Mouse (Mus musculus) Patski (cell line): ENCODE measurements around the gene Tbc1d8b. TPM values are rescaled to one million over a fixed set of nuclear protein-coding genes. Genes with fewer than 3 reads are reported as not detected.
A peak's percentile ranks its signal among the peaks of the same experiment; 100 is the strongest.
"Not testable (repeated sequence)": the region's sequence is repeated elsewhere in the genome, so short reads cannot be mapped to it uniquely, and the experiment has no call there.

ENCODE experiments used
- ATAC-seq: fragments of 100-300 bp; one replicate; pipeline ENCODE4 v1.8.0; 2021
- CTCF ChIA-PET: fragments of 350-600 bp; sonication (Branson Sonifier 250); formaldehyde crosslinking; loops from one replicate; lab custom pipeline; 2022; ENCODE audit warnings: inconsistent platforms; lab: Charles Lee
- POLR2A ChIA-PET: fragments of 350-600 bp; sonication (Branson Sonifier 250); formaldehyde crosslinking; loops from one replicate; lab custom pipeline; 2022; ENCODE audit warnings: antibody characterized with exemption, inconsistent platforms; lab: Charles Lee
- DNase-seq: peaks from one replicate; pipeline ENCODE4 v3.0.0-alpha.2; 2011; ENCODE audit warnings: low read depth, low spot score
- H3K27me3 ChIP-seq: fragments of 371-371 bp; one replicate; pipeline ENCODE4 v1.5.1; 2021
- CTCF ChIP-seq: fragments of 100-300 bp; IDR thresholded peaks from one replicate; pipeline ENCODE4 v1.5.1; 2021
- in situ Hi-C: fragments of 300-500 bp; cut with MboI; formaldehyde crosslinking; loops from 3 replicates; pipeline ENCODE4 v1.11.1; 2018; ENCODE audit warnings: low pct_unique_long_range_greater_than_20kb, mixed read lengths
- polyA plus RNA-seq: library from polyadenylated mRNA; unstranded; gene quantifications from one replicate; pipeline ENCODE4 v1.2.3, GENCODE M21; 2021

Gene Tbc1d8b
- polyA plus RNA-seq, 1 experiment from 2014 or later, result 14.0 TPM

DNA sequence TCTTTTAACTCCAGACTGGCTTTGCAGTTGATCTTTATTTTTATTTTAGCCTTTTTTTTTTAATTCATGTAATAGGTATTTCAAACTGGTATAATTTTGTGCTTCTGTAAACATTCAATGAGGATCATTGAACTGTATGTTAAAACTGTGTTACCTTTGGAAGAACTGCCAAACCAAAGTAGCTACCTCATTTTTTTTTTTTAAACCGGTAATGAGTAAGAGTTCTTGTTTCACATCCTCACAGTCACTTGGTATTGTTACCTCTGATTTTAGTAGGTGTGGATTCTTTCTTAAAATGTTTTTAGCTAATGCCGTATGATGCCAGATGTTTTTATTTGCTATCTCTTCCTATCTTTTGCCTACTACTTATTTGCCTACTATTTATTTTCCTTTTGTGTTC, 37.6 kb downstream of the Tbc1d8b start:
- ChIA-PET CTCF (no interaction called here), POLR2A (no interaction called here)
- in situ Hi-C loops, result no loop called here
- peaks cover 52% of the 10 kb centered on the region for H3K27me3 ChIP-seq
- TF ChIP-seq CTCF, result no peak
- no peak for DNase-seq
- no peak for ATAC-seq

DNA sequence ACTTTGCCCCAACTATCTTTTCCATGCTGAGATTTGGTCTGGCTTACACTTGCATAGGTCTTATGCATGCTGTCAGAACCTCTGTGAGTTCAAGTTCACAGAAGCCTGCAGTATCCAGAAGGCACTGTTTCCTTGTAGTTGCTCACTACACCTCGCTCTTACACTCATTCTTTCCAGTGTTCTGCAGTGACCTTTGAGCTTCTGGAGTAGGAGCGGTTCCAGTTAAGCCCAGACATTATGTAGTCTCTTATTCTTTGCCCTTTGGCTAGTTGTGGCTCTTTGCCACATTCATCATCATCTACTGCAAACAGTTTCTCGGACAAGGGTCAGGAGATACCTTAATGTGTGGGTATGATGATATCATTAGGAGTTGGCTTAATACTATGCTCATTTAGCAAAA, 45.7 kb downstream of the Tbc1d8b start:
- TF ChIP-seq CTCF, result no peak

DNA sequence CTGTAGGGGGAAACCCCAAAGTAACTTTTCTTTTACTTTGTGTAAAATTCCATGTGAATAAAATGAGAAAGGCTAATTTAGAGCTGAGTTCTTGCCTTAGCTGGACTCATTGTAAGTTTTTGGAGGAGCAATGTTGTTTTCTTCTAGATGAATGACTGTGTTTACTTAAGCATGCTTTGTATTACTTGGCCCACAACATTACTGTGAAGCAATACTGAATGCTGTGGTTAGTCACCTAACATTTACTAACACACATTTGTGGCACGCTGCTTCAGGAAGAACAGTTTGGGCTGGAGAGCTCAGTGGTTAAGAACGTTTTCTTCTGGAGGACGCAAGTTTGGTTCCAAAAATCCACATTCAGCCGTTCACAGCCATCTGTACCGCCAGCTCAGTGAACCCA, 52.3 kb downstream of the Tbc1d8b start:
- peaks cover 52% of the 10 kb centered on the region for H3K27me3 ChIP-seq
- TF ChIP-seq CTCF, result no peak
- CTCF ChIA-PET, result no interaction called here
- ATAC-seq (no peak), DNase-seq (no peak)
- POLR2A ChIA-PET, result no interaction called here
- in situ Hi-C loops, result no loop called here

More for the DNA sequence above, 45.7 kb downstream of the Tbc1d8b start:
- H3K27me3 ChIP-seq, result peaks cover 33% of the 10 kb centered on the region
- ChIA-PET CTCF (no interaction called here), POLR2A (no interaction called here)
- in situ Hi-C loops, result no loop called here
- ATAC-seq (no peak), DNase-seq (no peak)

DNA sequence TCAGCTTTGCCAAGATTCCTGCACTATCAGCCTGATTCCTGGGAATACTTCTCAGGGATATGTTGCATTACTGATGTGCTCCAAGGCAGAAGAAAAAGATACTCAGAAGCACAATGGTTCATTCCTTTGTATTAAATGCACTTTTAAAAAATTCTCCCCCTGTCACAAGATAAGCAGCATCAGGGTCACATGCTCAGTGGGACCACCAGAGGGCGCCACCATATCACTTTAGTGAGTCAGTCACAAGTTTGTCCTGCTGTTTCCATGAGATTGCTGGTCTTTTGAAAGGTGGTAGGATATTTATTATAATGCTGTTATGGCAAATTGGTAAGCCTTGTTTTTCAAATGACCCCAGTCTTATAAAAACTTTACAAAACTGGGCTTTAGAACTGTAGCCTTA, 67.1 kb downstream of the Tbc1d8b start:
- POLR2A ChIA-PET, result no interaction called here

DNA sequence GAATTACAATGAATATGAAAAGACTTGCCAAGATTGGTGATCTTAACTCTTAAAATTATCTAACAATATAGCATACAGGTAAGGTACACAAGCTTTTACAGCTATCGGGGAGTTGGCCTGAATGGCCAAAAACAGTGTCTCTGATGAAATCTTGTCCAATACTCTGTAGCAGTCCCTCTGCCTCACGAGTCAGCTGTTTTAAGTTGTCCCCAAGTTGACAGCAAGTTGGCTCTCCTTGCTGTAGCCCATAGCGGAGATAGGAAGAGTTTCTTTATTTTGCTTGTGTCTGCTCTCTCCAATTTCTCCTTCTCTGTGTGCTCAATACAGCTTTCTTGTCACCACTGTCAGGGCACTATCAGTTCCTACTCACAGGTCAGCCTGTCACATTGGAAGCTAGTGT, 73.8 kb downstream of the Tbc1d8b start:
- POLR2A ChIA-PET, in situ Hi-C loops, ATAC-seq, CTCF ChIA-PET, DNase-seq: not testable (repeated sequence)
- peaks cover 33% of the 10 kb centered on the region for H3K27me3 ChIP-seq

More for the DNA sequence above, 67.1 kb downstream of the Tbc1d8b start:
- peak; percentile 79 for TF ChIP-seq CTCF
- DNase-seq (no peak), ATAC-seq (no peak)
- CTCF ChIA-PET, result interaction anchor here (1.0 to 1.8 kb wide), 4 partner anchors 10 to 88 kb away, joined by 4 to 5 read pairs (median 4); no protein-coding TSS in a partner anchor
- H3K27me3 ChIP-seq, result peaks cover 41% of the 10 kb centered on the region
- in situ Hi-C loops, result no loop called here

DNA sequence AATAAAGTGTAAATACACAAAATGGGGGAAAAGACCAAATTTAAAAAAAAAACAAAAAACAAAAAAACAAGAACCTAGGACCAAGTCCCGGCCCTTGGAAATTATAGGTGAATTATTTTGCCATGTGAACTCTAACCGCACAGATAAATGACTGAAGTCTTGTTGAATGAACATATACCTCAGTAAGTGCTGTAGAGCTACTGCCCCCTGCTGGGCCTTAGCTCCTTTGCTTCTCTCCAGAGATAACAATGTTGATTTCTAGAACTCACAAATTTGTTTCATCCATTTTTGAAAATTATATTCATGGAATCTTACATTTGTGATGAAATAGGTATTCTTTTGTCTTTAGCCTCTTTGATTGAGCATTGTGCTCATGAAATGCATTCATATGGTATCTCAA, 77.8 kb downstream of the Tbc1d8b start:
- ChIA-PET CTCF (interaction anchor here (0.8 to 1.4 kb wide), 2 partner anchors 21 to 390 kb away, joined by 3 read pairs; no protein-coding TSS in a partner anchor), POLR2A (no interaction called here)
- TF ChIP-seq CTCF, result peak; percentile 61
- H3K27me3 ChIP-seq, result peaks cover 16% of the 10 kb centered on the region
- ATAC-seq (no peak), DNase-seq (no peak)
- in situ Hi-C loops, result loop anchor here (10.0 kb wide), 1 partner anchor 388 kb away; no protein-coding TSS in a partner anchor

DNA sequence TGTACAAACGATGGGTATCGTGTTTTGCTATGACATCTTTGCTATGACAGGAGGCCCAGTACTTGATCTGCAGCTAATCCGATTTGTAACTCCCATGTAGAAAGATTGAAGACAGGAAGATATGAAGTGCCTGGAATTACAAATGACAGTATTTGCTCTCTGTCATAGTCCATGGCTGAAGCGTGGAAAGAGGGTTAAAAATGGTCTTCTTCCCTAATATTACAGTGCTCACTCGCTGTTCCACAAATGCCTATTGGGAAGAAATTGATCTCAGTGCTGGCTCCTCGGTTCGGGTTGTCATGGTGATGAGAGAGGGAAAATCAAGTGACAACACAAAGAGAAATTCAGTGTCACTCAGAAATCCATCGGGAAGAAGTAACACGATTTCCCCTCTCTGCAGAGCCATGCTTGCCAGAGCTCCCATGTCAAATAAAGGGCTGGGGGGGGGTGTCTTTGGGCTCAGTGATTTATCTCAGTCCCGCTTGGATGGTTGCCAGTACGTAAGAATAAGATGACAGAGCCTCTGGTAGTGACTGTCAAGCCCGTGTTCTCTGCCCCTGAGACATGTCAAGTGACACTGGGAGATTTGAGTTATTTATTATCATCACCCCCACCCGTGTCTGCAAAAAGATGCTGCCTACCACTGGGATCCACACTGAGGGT, 85.3 kb downstream of the Tbc1d8b start:
- ATAC-seq (no peak), DNase-seq (no peak)
- CTCF ChIA-PET, result interaction anchor here (2.3 kb wide), 1 partner anchor 67 kb away, joined by 5 read pairs; no protein-coding TSS in a partner anchor
- peaks cover 25% of the 10 kb centered on the region for H3K27me3 ChIP-seq
- in situ Hi-C loops, result loop anchor here (5.0 to 10.0 kb wide), 2 partner anchors 62 to 395 kb away; no protein-coding TSS in a partner anchor
- TF ChIP-seq CTCF, result no peak
- POLR2A ChIA-PET, result no interaction called here

DNA sequence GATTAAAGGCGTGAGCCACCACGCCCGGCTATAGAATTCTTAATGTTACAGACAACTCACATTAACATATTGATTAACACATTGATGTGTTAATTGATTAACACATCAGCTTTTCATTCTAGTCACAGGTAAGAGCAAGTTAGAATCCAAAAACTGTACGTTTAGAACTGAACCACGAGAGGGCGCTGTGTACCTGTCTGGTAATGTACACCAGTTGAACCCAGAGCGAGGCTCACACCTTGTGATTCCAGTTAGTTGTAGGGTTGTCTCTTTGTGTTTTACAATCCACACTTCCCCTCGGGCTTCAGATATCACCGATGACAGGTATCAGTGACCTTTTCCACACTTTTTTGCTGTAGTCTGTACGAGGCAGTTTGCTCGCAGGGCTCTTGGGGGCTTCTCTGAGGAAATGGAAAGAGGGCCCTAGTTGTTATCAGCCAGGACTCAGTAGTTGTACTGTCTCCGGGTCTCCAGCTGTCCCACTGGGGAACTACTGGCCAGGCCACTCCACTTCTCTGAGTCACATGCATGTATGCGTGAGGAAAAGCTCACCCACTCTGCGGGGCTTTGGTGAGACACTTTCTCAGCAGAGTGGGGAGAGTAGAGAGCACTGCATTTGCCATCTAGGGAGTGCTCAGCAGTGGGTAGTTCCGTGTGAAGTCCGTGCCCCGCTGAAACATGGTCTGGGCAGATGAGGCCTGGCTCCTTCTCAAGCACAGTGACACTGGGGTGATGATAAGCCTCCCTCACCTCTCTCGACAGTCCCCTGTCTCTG, 89.7 kb downstream of the Tbc1d8b start:
- TF ChIP-seq CTCF, result no peak
- no peak for DNase-seq
- peak; percentile 61 for ATAC-seq
- ChIA-PET CTCF (interaction anchor here (0.7 to 2.4 kb wide), 13 partner anchors 22 to 752 kb away, joined by 3 to 21 read pairs (median 4); no protein-coding TSS in a partner anchor), POLR2A (interaction anchor here (5.4 kb wide), 1 partner anchor 35 kb away, joined by 26 read pairs; no protein-coding TSS in a partner anchor)
- in situ Hi-C loops, result loop anchor here (5.0 kb wide), 1 partner anchor 38 kb away; no protein-coding TSS in a partner anchor
- peaks cover 25% of the 10 kb centered on the region for H3K27me3 ChIP-seq

DNA sequence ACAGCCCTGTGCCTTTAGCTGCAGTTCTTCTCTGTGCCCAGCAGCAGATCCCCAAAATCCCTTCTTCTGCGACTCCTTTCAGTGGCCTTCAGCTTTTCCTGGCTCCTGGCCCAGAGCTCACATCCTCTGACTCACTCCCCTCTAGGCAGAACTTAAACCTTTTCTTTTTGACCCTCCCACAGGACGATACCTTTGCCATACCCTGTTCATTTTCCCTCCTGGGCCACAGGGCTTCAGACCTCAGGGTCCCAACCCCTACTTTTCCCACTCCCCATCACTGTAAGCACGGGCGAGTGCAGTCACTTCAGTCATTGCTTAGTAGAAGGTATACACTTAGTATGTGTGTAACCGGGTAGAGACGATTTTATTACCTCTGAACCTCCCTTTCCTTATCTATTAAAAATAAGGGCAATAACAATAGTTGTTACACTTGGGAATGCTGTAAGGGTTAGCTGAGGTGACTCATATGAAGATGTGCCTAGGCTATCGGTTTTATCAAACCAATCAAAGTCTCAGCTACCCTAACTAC, 90.4 kb downstream of the Tbc1d8b start:
- ATAC-seq (peak; percentile 61), DNase-seq (no peak)
- no peak for TF ChIP-seq CTCF
- ChIA-PET POLR2A (interaction anchor here (0.6 to 5.4 kb wide), 2 partner anchors 24 to 34 kb away, joined by 7 to 26 read pairs; no protein-coding TSS in a partner anchor), CTCF (interaction anchor here (1.0 to 2.4 kb wide), 8 partner anchors 24 to 751 kb away, joined by 3 to 21 read pairs (median 4); no protein-coding TSS in a partner anchor)
- in situ Hi-C loops, result loop anchor here (5.0 kb wide), 1 partner anchor 37 kb away; no protein-coding TSS in a partner anchor
- H3K27me3 ChIP-seq, result peaks cover 19% of the 10 kb centered on the region

DNA sequence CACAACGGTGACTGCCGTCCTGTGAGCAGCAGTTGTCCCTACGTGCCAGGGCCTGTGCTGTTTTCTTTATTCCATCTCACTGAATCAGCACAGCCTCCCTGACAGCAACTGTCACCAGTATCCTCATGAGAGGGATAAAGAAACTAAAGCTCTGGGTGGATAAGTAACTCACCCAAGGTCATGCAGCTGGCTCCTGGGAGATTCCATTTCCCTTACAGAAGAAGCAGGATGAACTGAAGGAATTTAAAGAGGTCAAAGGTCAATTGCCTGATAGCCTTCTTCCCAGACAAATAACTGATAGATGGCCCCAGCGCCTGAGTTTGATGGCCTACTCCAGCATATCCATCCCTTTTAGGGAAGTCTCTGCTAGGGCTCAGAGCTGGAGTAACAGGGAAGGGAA, 92.6 kb downstream of the Tbc1d8b start:
- H3K27me3 ChIP-seq, result peaks cover 4% of the 10 kb centered on the region
- no peak for TF ChIP-seq CTCF
- POLR2A ChIA-PET, result interaction anchor here (5.4 kb wide), 1 partner anchor 32 kb away, joined by 26 read pairs; no protein-coding TSS in a partner anchor
- in situ Hi-C loops, result loop anchor here (5.0 kb wide), 1 partner anchor 35 kb away; no protein-coding TSS in a partner anchor
- CTCF ChIA-PET, result interaction anchor here (1.0 kb wide), 1 partner anchor 15 kb away, joined by 3 read pairs; no protein-coding TSS in a partner anchor
- DNase-seq (no peak), ATAC-seq (no peak)
